Mouse (Mus musculus): ENCODE measurements around the gene Ctu2. TPM values are rescaled to one million over a fixed set of nuclear protein-coding genes. Genes with fewer than 3 reads are reported as not detected.

Gene Ctu2
- total RNA-seq, 1 experiment from 2014 or later: 10.0 TPM

DNA sequence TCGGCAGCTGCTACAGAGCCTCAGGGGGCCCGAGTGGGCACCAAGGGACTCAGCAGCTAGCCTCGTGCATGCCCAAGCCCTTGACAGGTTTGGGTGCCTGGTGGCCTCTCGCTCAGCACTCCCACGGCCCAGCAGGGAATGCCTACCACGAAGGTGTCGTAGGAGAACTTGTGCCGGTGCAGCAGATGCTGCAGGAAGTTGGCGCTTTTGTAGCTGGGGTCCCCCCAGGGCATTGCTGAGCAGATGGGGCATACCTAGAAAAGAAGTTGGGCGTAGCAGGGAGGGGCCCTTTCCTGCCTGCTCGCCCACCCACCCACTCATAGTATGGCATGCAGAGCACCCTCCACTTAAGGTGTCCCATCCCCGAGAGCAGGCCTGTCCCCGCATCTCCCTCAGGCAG is 8.1 kb upstream of the Ctu2 start:
- no peak for ATAC-seq (replicated peaks in 1 of 2; ENCODE audit: insufficient read depth in 1 of 2, low FRiP score in 2 of 2, low TSS enrichment in 1 of 2, low read depth in 1 of 2, poor library complexity in 2 of 2, severe bottlenecking in 2 of 2)

DNA sequence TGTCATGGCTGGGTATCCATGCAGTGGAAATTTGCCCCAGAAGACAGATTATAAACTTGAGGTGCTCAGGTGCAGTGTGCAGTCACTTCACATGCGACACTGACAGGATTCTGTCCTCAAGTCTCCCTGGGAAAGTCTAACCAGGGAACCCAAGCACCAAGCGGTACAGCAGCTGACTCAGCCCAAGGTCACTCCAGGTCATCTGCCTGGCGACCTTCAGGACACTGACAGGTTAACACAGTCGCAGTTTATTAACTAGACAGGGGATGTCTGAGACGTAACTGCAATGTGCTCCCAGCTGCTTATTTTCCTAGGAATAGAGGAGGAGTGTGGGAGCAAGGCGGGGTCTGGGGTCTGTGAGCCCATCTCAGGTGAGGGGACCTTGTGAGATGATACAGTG is 6.5 kb upstream of the Ctu2 start:
- ATAC-seq (replicated peaks in 1 of 2; ENCODE audit: insufficient read depth in 1 of 2, low FRiP score in 2 of 2, low TSS enrichment in 1 of 2, low read depth in 1 of 2, poor library complexity in 2 of 2, severe bottlenecking in 2 of 2): no peak

DNA sequence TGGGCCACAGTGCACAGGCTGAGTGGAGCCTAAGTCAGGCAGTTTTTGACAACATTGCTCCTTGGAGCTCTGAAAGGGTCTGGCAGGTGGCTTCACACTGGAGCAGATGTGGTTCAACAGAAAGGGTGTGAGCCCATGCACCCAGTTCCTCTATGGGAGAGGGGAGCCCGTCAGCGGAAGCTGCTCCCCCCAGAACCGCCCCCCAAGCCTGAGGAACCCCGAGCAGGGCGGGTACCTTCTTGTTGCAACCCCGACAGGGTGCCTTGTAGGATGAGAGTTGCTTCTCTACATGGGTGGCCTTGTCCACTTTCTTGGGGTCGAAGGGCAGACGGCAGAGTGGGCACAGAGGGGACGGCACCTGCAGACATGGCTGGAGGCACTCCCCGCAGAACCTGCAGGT is 6.0 kb upstream of the Ctu2 start:
- no peak for ATAC-seq (replicated peaks in 1 of 2; ENCODE audit: insufficient read depth in 1 of 2, low FRiP score in 2 of 2, low TSS enrichment in 1 of 2, low read depth in 1 of 2, poor library complexity in 2 of 2, severe bottlenecking in 2 of 2)

DNA sequence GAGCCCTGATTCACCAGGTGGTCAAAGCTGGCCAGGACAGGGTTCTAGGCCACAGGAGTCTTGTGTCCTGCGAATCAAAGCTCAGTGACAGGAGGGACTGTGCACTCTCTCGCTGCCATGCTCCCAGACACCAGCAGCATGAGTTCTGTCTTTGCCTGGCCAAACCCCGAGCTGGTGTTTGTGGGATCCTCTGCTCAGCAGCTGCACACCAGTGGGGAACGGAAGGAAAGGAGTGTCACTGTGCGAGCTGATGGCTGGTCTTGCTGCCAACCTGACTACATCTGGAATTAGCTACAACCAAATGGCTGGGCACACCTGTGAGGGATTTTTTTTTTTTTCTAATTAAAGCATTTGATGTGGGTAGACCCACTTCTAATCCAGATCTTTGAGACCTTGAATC is 5.3 kb upstream of the Ctu2 start:
- peak in 1 of 2 experiments; percentile 11; a peak in 1 of 4 replicates for ATAC-seq (replicated peaks in 1 of 2; ENCODE audit: insufficient read depth in 1 of 2, low FRiP score in 2 of 2, low TSS enrichment in 1 of 2, low read depth in 1 of 2, poor library complexity in 2 of 2, severe bottlenecking in 2 of 2)

DNA sequence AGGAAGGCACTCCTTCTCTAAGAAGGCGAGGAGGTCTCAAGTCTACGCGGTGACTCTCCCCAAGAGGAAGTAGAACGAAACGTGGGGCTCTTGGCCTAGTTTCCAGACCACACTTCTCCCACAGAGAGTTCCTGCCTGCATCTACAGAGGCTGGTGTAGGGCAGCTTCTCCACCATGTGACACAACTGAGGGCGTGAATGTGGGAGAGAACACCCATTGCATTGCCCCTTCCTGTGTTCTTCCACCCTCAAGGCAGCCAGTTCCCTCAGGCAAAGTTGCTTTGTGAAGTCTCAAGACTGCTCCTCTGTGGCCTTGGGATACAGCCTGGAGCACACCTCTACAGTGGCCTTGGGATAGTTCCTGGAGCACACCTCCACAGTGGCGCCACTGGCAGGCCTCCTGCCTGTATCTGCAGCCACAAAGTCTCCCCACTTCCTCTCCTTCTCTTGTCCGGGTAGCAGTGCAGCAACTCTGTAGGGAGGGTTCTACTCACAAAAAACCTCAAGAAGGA is 2.0 kb upstream of the Ctu2 start:
- peak; percentile 76 to 78 for ATAC-seq (replicated peaks in 1 of 2; ENCODE audit: insufficient read depth in 1 of 2, low FRiP score in 2 of 2, low TSS enrichment in 1 of 2, low read depth in 1 of 2, poor library complexity in 2 of 2, severe bottlenecking in 2 of 2)

DNA sequence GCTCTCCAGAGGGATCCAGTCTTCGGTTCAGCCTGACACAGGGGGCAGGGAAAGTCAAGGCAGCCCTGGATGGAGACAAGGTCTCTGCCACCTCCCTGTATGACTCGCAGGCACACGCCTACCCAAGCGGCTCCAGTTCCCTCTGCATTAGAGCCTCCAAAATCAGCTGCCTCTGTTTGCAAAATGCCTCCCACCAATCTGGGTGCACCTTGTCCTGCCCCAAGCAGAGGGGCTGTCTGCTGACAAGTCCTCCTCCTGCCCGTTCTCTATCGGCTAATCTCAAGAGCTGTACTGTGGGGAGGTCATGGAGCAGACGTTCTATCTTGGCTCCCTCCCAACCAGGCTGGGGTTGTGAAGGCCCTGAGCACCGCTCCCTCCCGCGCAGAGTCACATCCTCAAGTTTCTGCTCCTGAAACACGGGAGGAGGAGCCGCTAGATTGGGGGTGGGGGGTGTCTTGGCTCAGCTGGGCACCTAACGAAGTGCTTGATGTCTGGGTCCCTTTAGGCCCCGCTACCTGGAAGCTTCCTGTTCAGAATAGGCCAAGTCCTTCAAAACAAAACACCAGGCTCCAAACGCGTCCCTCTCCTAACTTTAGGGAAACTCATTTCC is 887 bp upstream of the Ctu2 start:
- no peak for ATAC-seq (replicated peaks in 1 of 2; ENCODE audit: insufficient read depth in 1 of 2, low FRiP score in 2 of 2, low TSS enrichment in 1 of 2, low read depth in 1 of 2, poor library complexity in 2 of 2, severe bottlenecking in 2 of 2)

DNA sequence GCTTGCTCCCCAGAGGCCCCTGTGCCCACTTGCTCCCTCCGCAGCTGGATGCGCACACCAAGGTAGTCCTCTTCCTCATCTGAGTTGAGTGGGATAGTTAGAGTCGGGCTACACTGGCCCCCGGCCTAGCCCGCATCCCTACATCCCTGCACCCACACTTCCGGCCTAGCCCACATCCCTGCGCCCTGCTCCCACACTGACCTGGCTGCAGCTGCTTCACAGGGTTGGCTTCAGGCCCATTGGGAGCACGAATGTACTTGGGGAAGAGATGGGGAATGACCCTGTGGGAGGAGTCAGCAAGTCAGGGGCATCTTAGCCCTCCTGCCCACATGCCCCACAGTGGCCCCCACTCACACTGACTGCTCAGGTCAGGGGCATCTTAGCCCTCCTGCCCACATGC is 6.5 kb downstream of the Ctu2 start:
- ATAC-seq (replicated peaks in 1 of 2; ENCODE audit: insufficient read depth in 1 of 2, low FRiP score in 2 of 2, low TSS enrichment in 1 of 2, low read depth in 1 of 2, poor library complexity in 2 of 2, severe bottlenecking in 2 of 2): no peak

DNA sequence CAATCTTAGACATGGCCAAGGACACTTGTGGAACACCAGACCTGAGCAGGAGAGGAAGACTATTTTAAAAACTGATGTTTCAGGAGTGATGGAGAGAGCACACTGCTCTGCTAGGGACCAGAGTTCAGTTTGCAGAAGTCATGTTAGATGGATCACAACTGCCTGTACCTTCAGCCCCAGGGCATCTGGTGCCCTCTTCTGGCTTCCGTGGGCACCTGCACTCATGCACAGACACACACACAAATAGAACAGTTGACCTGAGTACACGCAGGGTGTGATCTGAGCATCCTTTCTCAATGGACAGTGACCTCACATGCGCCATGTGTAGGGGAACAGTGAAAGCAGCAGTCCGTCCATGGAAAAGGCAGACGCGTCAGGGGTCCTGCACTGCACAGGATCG is 7.9 kb downstream of the Ctu2 start:
- no peak for ATAC-seq (replicated peaks in 1 of 2; ENCODE audit: insufficient read depth in 1 of 2, low FRiP score in 2 of 2, low TSS enrichment in 1 of 2, low read depth in 1 of 2, poor library complexity in 2 of 2, severe bottlenecking in 2 of 2)

DNA sequence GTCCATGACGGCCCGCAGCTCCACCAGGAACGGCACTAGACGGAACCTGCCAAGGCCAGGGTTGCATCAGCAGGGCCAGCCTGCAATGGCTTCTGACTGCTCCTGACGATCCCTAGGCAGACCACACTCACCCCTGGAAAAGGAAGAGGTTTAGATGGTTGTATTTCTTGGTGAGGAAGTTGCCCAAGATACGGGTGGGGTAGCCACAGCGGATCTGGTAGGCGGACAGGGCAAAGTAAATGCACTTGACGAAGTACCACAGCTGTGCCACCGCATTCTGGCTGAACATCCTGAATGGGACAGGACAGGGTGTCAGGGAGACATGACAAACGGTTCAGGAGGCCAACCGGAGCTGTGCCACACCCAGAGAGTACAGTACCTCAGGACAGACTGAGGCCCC is 8.9 kb downstream of the Ctu2 start:
- peak in 1 of 2 experiments; percentile 29; a peak in 1 of 4 replicates for ATAC-seq (replicated peaks in 1 of 2; ENCODE audit: insufficient read depth in 1 of 2, low FRiP score in 2 of 2, low TSS enrichment in 1 of 2, low read depth in 1 of 2, poor library complexity in 2 of 2, severe bottlenecking in 2 of 2)

DNA sequence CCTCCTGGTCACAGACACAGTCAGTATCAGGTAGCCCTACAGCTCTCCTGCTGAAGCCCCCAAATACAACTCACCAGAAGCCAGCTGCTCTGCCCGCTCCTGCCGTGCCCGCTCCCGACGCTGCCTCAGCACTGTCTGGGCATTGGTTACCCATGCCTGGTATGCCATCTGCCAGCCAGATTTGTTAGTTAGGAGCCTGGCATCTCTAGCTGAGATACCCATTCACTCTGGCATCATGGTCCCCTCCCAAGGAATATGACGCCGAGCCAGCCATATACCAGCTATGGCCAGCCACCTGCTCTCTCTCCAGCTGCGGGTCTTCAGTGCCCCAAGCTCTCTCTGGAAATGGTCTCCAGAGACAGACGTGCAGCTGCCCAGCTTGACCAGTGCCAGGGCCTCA is 12.4 kb downstream of the Ctu2 start:
- no peak for ATAC-seq (replicated peaks in 1 of 2; ENCODE audit: insufficient read depth in 1 of 2, low FRiP score in 2 of 2, low TSS enrichment in 1 of 2, low read depth in 1 of 2, poor library complexity in 2 of 2, severe bottlenecking in 2 of 2)

DNA sequence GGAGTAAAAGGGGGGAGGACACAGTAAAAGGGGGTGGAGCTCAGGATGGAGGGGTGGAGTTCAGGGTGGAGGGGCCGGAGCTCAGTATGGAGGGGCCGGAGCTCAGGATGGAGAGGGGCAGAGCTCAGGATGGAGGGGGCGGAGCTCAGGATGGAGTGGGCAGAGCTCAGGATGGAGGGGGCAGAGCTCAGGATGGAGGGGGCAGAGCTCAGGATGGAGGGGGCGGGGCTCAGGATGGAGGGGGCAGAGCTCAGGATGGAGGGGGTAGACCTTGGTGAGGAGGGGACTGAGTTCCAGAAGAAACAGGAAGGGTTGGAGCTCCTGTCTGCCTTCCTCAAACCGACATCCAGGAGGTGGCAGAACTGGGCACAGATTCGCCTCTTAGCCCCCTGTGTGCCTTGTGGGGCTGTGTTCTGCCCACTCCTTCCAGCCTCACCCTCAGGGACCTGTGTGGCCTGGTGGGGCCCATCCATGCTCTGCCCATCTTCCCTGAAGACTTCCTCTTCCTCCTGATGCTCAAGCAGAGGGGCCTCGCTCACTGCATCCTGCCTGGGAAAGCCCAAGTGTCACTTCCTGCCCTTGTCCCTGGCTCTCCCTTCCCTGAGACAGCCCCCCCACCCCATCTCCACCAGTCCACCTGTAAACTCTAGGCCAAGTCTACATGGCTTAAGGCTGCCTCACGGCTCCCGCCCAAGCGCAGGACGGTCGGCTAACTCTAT is 21.2 kb downstream of the Ctu2 start:
- 0 out of 4 replicates have a peak, but pooled peaks have one; percentile 5 to 18 for ATAC-seq (replicated peaks in 1 of 2; ENCODE audit: insufficient read depth in 1 of 2, low FRiP score in 2 of 2, low TSS enrichment in 1 of 2, low read depth in 1 of 2, poor library complexity in 2 of 2, severe bottlenecking in 2 of 2)

DNA sequence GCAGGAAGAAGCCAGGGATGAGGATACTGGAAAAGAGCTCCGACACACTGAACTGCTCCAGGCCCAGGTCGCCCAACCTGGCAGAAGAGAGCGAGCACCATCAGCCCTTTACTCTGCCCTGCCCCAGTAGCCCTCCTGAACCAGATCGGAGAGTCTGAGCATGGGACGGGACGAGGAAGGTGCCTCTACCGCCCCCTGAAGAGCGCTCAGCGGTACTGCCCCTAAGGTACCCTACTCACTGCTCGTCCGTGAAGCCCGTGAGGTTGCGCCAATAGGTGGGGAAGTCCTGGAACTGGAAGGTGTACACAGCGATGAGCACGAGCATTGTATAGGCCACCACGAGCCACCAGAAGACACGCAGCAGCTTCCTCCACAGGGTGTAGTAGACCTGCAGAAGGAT is 22.0 kb downstream of the Ctu2 start:
- peak; percentile 46 to 49; a peak in 3 of 4 replicates for ATAC-seq (replicated peaks in 1 of 2; ENCODE audit: insufficient read depth in 1 of 2, low FRiP score in 2 of 2, low TSS enrichment in 1 of 2, low read depth in 1 of 2, poor library complexity in 2 of 2, severe bottlenecking in 2 of 2)

DNA sequence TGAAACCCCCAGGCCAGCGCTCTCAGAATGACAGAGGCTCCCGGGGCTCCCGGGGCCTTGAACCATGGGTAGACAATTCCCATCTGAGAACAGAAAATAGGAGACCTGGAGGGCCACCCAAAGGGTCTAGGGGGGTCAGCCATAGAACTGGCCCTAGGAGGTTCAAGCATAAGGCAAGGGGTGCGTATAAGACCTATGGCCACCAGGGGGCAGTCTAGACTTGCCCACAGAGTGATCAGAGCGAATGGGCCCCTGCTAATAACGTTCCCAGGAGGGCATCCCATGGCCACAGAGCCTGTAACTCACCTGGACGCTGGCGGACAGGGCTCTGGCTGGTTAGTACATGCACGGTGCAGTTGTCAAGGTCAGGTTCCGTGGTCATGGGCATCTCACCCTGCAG is 24.9 kb downstream of the Ctu2 start:
- peak; percentile 79 to 81 for ATAC-seq (replicated peaks in 1 of 2; ENCODE audit: insufficient read depth in 1 of 2, low FRiP score in 2 of 2, low TSS enrichment in 1 of 2, low read depth in 1 of 2, poor library complexity in 2 of 2, severe bottlenecking in 2 of 2)

DNA sequence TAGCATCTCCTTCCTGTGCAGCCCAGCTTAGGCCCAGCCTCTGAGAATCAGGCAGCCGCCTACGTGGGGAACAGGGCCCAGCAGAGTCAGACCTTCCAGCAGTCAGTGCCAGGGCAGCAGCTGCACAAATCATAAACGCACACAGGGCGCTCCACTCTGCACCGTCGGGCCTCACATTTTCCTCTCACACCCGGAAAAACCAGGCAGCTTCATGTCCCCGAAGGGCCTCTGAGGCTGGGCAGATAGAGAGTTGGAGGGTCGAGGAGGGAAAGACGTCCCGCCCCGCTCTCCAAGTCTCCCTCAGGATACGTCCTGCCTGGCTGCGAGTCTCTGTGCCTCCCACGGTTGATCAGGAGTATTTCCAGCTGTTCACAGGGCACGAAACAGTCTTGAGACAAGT is 35.6 kb downstream of the Ctu2 start:
- no peak for ATAC-seq (replicated peaks in 1 of 2; ENCODE audit: insufficient read depth in 1 of 2, low FRiP score in 2 of 2, low TSS enrichment in 1 of 2, low read depth in 1 of 2, poor library complexity in 2 of 2, severe bottlenecking in 2 of 2)

DNA sequence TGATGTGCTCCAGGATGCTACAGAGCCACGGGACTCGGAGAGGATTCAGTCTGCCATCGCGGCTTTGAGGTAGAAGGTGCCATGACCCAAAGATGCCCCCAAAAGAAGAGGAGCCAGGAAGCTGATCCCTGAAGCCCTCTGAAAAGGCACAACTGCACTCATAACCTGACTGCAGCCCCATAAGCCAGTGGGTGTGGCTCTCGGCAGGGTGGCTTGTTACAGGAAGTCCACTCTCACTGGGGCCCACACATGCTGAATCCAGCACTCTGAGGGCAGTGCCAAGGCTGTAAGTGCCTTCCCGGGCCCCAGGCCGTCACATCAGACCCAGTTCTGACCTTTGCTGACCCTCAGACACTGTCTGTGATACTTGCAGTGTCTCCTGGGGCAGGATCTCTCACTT is 36.4 kb downstream of the Ctu2 start:
- no peak for ATAC-seq (replicated peaks in 1 of 2; ENCODE audit: insufficient read depth in 1 of 2, low FRiP score in 2 of 2, low TSS enrichment in 1 of 2, low read depth in 1 of 2, poor library complexity in 2 of 2, severe bottlenecking in 2 of 2)

DNA sequence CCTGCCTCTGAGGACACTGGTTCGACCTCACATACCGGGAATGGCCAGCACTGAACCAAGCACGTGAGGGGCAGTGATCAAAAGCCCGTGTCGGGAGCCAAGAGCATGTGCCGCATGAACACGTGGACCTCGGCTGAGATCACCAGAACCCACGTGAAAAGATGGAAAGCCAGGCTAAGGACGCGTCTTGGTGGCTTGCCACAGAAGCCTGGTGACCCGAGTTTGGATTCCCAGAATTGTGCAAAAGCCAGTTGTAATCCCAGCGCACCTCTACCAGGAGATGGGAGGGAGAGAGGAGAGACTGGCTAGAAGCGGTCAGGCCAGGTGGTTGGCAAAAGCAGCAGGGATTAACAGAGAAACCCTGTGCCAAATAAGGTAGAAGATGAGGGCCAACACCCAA is 39.8 kb downstream of the Ctu2 start:
- no peak for ATAC-seq (replicated peaks in 1 of 2; ENCODE audit: insufficient read depth in 1 of 2, low FRiP score in 2 of 2, low TSS enrichment in 1 of 2, low read depth in 1 of 2, poor library complexity in 2 of 2, severe bottlenecking in 2 of 2)

DNA sequence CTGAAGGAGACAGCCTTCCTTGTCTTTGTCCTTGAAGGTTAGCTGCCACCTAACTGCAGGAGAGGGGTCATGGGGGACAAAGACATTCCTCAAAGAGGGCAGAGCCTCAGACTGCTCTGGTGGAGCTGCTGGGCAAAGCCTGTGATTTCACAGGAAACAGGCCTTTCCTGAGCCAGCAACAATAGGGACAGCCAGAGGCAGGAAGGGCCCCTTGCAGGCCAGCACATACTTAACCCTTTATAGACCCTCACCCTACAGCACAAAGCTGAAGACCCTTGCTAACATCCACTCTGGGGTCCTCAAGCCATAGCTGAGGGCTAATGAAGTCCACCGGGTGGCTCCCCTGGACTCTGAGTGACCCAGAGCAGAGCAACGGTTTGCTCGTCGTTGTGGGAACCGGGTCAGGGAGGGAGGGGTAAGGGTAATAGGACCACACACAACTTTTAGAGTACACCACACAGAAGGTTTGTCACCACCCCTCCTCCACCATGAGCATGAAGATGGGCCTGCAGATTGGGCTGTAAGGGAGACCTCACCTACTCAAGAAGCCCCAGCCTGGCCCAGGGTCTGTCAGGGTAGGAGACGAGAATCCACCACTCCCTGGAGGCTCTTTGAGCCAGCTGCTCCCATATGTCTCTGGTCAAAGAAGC is 41.7 kb downstream of the Ctu2 start:
- no peak for ATAC-seq (replicated peaks in 1 of 2; ENCODE audit: insufficient read depth in 1 of 2, low FRiP score in 2 of 2, low TSS enrichment in 1 of 2, low read depth in 1 of 2, poor library complexity in 2 of 2, severe bottlenecking in 2 of 2)

DNA sequence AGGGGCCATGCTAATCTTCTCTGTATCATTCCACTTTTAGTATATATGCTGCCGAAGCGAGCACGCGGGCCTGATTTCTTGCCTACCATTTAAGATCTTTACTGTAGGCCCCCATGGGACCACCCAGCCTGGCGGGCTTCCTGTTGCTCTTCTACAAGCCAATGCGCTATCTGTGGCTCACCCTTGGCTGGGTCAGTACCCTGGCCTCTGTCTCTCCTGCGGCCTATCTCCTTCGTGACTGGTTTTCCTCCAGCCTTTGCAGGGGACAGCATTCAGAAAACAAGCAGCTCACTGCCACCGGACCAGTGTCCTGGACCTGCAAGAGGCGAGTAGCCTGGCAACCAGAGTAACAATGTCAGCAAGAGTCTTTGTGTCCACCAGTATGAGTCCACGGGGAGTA is 44.7 kb downstream of the Ctu2 start:
- no peak for ATAC-seq (replicated peaks in 1 of 2; ENCODE audit: insufficient read depth in 1 of 2, low FRiP score in 2 of 2, low TSS enrichment in 1 of 2, low read depth in 1 of 2, poor library complexity in 2 of 2, severe bottlenecking in 2 of 2)
